Mouse (Mus musculus) midbrain, embryonic 13.5 days (tissue): Measurements from ENCODE around the gene Fto. TPM values are rescaled to one million over a fixed set of nuclear protein-coding genes. Genes with fewer than 3 reads are reported as not detected.

Experiments
- ATAC-seq: fragments of 200-750 bp; cut with Nextera tagmentation; 2 replicates; pipeline ENCODE4 v1.8.0; 2017; ENCODE audit warnings: mild to moderate bottlenecking, moderate TSS enrichment, moderate library complexity
- H3K27ac ChIP-seq: fragments of 300-500 bp; sonication (generic); 2 replicates; pipeline ENCODE4 v1.5.1; 2015; ENCODE audit warnings: inconsistent platforms, mild to moderate bottlenecking, moderate library complexity
- H3K27me3 ChIP-seq: fragments of 300-500 bp; sonication (generic); 2 replicates; pipeline ENCODE4 v1.6.1; 2015; ENCODE audit warnings: mild to moderate bottlenecking, inconsistent platforms
- H3K36me3 ChIP-seq: fragments of 300-500 bp; sonication (generic); 2 replicates; pipeline ENCODE4 v1.6.1; 2015; ENCODE audit warnings: mild to moderate bottlenecking, inconsistent platforms
- H3K4me1 ChIP-seq: fragments of 300-500 bp; sonication (generic); replicated peaks from 2 replicates; pipeline ENCODE4 v1.6.1; 2015; ENCODE audit warnings: inconsistent platforms
- H3K4me2 ChIP-seq: fragments of 300-500 bp; sonication (generic); replicated peaks from 2 replicates; pipeline ENCODE4 v1.6.1; 2015; ENCODE audit warnings: moderate library complexity, mild to moderate bottlenecking, inconsistent platforms
- H3K4me3 ChIP-seq: fragments of 300-500 bp; sonication (generic); replicated peaks from 2 replicates; pipeline ENCODE4 v1.5.1; 2015; ENCODE audit warnings: mild to moderate bottlenecking, inconsistent platforms
- H3K9ac ChIP-seq: fragments of 300-500 bp; sonication (generic); replicated peaks from 2 replicates; pipeline ENCODE4 v1.6.1; 2015; ENCODE audit warnings: mild to moderate bottlenecking, inconsistent platforms
- H3K9me3 ChIP-seq: fragments of 300-500 bp; sonication (generic); 2 replicates; pipeline ENCODE4 v1.6.1; 2016; ENCODE audit warnings: mild to moderate bottlenecking, inconsistent platforms
- WGBS: fragments of 180-500 bp; shearing (Covaris S2); methylation state at CpG from one replicate; pipeline ENCODE4 v1.1.7; 2015; 5-methylcytosine and 5-hydroxymethylcytosine counted together
- polyA plus RNA-seq: library from polyadenylated mRNA; unstranded; fragments of >200 nt; fragmentation: Nextera tagmentation; extraction: Ambion mirVana; gene quantifications from 2 replicates; pipeline ENCODE4 v1.2.1, GENCODE M21; 2015

Gene Fto
- 128 and 131 TPM in 2 replicates for polyA plus RNA-seq

DNA sequence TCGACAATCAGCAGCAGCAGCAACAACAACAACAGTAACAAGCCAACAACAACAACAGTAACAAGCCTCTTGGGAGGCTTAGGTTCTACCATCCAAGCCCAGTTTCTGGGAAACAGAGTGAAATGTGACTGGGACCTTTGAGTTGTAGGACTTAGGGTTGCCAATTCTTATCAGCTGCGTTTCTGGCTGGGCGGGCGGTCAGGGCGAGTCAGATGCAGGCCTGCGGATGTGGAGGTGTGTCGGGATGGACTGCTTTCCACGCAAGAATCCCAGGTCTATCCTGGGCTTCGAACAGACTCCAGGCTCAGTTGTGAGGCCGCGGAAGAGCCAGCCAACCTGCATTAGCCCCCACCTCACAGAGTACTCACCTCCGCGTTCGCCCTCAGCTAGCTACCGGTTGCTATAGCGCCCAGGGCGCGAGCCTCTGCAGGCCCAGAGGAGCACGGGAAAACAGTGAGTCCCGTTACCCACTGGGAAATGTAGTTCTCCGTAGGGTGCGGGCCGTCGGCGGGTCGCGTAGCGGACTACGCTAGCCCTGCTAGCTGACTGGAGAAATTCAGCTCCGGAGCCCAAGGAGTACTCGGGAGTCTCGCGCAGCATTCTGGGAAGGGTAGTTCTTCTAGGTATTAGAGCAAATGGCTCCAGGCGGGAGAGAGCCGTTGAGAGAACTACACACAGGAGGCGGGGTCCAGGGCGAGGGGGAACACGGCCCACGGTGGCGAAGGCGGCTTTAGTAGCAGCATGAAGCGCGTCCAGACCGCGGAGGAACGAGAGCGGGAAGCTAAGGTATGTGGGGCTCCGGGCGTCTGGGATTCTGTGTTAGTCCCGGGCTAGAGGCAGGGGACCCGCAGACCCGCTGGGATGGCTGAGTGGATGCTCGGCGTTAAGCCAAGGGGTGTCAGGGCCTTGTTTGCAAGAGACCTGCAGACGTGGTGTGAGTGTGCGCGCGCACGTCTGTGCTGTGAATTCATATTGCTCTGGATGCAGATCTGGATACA lies at the start of gene Fto, which contains the start of gene Rpgrip1l:
TSS of gene Fto (plus strand) at position 691 of the 998 bp plus-strand sequence.
TSS of gene Rpgrip1l (minus strand) at position 428 of the 998 bp plus-strand sequence.
- H3K9me3 ChIP-seq: no peaks in the 10 kb centered on the region
- peak within 1 kb of the TSS; percentile 89 for H3K4me2 ChIP-seq
- 1% methylated on average over 59 of the region's 59 CpGs for WGBS

DNA sequence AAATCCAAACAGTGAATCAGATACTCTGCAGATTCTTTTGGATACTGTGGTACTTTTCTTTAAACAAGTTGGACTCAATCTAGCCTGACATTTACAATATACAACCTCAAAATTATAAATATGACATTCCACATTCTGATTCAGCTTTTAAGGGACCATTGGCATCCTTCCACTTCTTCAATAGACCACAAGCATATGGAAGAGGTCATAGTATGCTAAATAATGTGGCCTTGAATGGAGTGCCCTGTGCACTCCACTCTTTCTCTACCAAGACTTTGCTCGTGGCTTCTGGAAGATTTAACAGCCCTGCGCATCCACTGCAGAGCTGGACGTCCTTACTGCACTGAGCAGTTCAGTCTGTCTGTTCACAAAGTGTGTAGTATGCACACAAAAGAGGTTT lies 49.4 kb upstream of the Fto start:
- no peaks in the 10 kb centered on the region for H3K9me3 ChIP-seq
- no peak for ATAC-seq
- H3K4me1 ChIP-seq: no peaks in the 10 kb centered on the region
- H3K4me3 ChIP-seq: no peak overlapping the region
- no peaks in the 10 kb centered on the region for H3K27me3 ChIP-seq
- peaks cover 19% of the 10 kb centered on the region; the same call in 1 of the 2 replicates for H3K36me3 ChIP-seq
- no peak overlapping the region for H3K4me2 ChIP-seq
- 78% methylated on average over 3 of the region's 3 CpGs for WGBS
- H3K9ac ChIP-seq: no peak overlapping the region
- H3K27ac ChIP-seq: no peak overlapping the region

More for the DNA sequence above, at the start of gene Fto, which contains the start of gene Rpgrip1l:
- H3K27me3 ChIP-seq: no peaks in the 10 kb centered on the region
- H3K4me3 ChIP-seq: peak within 1 kb of the TSS; percentile 53
- H3K9ac ChIP-seq: peak within 1 kb of the TSS; percentile 77
- H3K27ac ChIP-seq: peak within 1 kb of the TSS; percentile 67
- peak; percentile 100 for ATAC-seq
- peaks cover 39% of the 10 kb centered on the region for H3K4me1 ChIP-seq
- H3K36me3 ChIP-seq: no peaks in the 10 kb centered on the region

DNA sequence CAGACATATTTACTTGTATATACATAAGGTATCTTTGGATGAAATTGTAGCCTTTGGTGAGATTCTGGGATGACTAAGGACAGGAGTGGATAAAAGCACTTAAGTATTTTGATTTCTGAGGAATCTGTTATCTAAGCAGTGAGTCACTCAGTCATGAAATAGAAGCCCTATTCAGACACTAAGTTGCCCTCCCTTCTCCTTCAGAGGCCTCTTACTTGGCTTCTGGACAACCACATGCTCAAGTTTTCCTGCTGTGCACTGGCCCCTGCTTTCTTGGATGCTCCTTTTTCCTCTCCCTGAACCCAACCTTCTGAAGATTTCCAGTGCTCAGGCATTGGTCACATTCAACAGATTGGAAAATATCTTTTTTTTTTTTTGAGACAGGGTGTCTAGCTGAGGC lies 48.8 kb upstream of the Fto start:
- H3K9me3 ChIP-seq: no peaks in the 10 kb centered on the region
- H3K4me2 ChIP-seq: no peak overlapping the region
- ATAC-seq: no peak
- no peaks in the 10 kb centered on the region for H3K4me1 ChIP-seq
- H3K36me3 ChIP-seq: peaks cover 19% of the 10 kb centered on the region
- H3K4me3 ChIP-seq: no peak overlapping the region
- no peaks in the 10 kb centered on the region for H3K27me3 ChIP-seq
- no peak overlapping the region for H3K27ac ChIP-seq
- H3K9ac ChIP-seq: no peak overlapping the region

DNA sequence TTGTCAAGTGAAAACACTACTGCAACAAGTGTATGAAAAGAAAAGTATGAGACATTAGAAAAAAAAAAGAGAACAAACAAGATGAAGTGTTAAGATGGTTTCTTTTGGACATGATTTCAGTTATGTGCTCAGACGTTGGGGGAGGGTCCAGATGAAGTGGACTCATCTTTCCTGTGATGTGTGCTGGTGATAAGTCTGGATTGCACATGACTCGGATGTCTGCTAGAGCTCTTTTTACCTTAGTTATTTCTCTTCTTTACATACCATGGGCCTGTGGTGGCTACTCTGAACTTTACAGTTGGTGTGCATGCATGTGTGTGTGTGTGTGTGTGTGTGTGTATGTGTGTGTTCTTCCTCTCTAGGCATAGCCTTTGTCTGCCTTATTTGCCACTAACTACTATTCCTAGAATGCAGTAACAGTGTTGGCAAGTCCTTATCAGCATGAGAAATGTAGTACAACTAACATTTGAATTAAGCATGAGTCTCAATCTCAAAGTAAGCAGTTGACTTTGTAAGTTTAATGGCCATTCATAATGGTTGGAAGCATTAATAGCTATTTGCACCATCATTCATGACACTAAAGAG lies 43.9 kb upstream of the Fto start:
- no peak for ATAC-seq
- WGBS: 77% methylated on average over 2 of the region's 2 CpGs
- H3K9ac ChIP-seq: no peak overlapping the region
- H3K27ac ChIP-seq: no peak overlapping the region
- no peak overlapping the region for H3K4me3 ChIP-seq
- peaks cover 37% of the 10 kb centered on the region for H3K36me3 ChIP-seq
- H3K27me3 ChIP-seq: no peaks in the 10 kb centered on the region
- H3K4me1 ChIP-seq: no peaks in the 10 kb centered on the region
- no peaks in the 10 kb centered on the region for H3K9me3 ChIP-seq
- H3K4me2 ChIP-seq: no peak overlapping the region

DNA sequence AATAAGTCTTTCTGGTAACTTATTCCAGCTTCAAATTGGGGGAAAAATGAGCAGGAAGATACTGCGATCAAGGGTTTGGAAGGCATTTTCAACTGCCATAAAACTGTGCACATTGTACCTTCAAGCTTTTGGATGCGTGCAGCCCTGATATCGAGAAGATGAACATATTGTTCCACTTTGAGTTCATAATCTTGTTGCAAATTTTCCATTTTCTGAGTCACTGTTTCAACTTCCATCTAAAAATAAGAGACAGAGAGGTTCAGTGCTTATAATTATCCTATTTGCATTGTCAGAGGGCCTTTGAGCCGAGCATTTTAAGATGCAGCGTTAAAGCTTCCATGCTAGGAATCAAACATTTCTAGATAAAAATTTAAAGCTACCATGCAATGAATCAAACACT lies 39.8 kb upstream of the Fto start:
- H3K4me1 ChIP-seq: no peaks in the 10 kb centered on the region
- WGBS: 94% methylated on average over 5 of the region's 5 CpGs
- H3K36me3 ChIP-seq: peaks cover 33% of the 10 kb centered on the region
- no peak for ATAC-seq
- no peaks in the 10 kb centered on the region for H3K27me3 ChIP-seq
- H3K27ac ChIP-seq: no peak overlapping the region
- no peak overlapping the region for H3K9ac ChIP-seq
- H3K4me2 ChIP-seq: no peak overlapping the region
- H3K9me3 ChIP-seq: no peaks in the 10 kb centered on the region
- H3K4me3 ChIP-seq: no peak overlapping the region

DNA sequence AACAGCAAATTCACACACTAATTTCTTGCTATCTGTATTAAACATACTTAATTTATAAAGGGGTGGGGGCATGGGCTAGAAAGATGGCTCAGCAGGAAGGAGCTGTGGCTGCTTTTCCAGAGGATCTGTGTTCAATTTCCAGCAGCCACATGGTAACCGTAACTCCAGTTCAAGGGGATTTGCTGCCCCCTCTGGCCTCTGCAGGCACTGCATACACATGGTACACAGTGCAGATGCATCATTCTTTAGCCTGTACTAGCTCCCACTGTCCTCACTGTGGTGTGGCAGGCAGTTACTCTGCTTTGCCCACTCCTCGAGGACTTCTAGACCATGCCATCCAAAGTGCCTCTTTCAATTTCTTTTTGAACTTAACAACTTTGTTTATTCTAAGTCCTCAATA lies 37.0 kb upstream of the Fto start:
- Histone ChIP-seq H3K4me1 (no peaks in the 10 kb centered on the region), H3K27me3 (no peaks in the 10 kb centered on the region), H3K27ac (no peak overlapping the region), H3K4me3 (no peak overlapping the region), H3K36me3 (peaks cover 23% of the 10 kb centered on the region), H3K9me3 (no peaks in the 10 kb centered on the region), H3K9ac (no peak overlapping the region), H3K4me2 (no peak overlapping the region)
- ATAC-seq: no peak
- 96% methylated on average over 2 of the region's 2 CpGs for WGBS

DNA sequence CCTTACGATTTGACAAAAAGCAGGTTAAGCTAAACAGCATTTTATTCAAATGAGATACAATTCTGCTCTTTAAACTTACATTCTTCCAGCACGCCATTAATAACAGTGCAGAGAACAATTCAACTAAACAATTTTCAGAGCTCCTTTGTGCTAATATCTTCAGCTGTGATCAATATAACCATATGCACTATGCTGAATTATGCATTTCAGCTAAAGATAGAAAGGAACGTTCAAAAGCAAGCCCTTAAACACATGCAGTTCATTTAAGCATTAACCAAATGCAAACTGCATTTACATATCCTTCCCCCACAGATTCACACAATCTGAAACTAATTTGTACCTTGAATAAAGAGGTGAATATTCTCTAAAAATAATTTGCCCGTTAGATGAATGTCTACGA lies 35.3 kb upstream of the Fto start:
- ATAC-seq: no peak
- Histone ChIP-seq H3K9ac (no peak overlapping the region), H3K9me3 (no peaks in the 10 kb centered on the region), H3K27me3 (no peaks in the 10 kb centered on the region), H3K4me3 (no peak overlapping the region), H3K36me3 (peaks cover 16% of the 10 kb centered on the region), H3K4me1 (no peaks in the 10 kb centered on the region), H3K4me2 (no peak overlapping the region), H3K27ac (no peak overlapping the region)
- WGBS: 62% methylated on average over 5 of the region's 5 CpGs

DNA sequence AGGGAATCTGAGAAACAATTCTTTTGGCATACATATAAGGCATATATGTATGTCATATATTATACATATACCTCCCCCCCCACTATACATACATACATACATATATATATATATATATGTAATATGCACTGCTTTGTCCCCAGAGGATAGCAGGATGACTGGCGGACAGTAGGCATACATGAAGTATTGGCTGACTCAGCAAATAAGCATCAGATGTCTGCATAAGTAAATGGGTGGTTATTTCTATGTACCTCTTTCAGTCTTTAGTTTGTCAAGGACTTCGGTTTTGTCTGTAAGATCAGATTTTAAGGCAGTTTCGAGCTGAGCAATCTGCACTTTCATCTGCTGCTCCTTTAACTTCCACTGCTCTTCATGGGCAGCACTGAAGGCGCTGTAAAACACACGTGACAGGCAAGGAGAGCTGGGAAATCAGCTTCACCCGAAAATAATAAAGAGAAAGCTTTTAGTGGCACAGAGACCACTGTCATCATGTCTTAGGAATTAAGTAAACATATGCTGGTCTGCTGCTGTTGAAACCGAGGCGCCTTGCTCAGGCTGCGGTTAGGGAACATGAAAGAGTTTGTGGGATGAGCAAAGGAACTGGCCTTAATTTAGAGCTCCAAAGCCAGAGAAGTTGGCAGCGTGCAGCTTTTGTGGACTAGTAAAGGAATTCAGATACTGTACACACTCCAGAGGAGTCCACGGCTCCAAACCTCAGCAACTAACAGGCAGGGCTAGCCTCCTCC lies 32.7 kb upstream of the Fto start:
- Histone ChIP-seq H3K9ac (no peak overlapping the region), H3K4me3 (no peak overlapping the region), H3K36me3 (peaks cover 3% of the 10 kb centered on the region; the same call in 1 of the 2 replicates), H3K4me1 (no peaks in the 10 kb centered on the region), H3K27ac (no peak overlapping the region), H3K9me3 (no peaks in the 10 kb centered on the region), H3K27me3 (no peaks in the 10 kb centered on the region), H3K4me2 (no peak overlapping the region)
- WGBS: 88% methylated on average over 11 of the region's 11 CpGs
- no peak for ATAC-seq

DNA sequence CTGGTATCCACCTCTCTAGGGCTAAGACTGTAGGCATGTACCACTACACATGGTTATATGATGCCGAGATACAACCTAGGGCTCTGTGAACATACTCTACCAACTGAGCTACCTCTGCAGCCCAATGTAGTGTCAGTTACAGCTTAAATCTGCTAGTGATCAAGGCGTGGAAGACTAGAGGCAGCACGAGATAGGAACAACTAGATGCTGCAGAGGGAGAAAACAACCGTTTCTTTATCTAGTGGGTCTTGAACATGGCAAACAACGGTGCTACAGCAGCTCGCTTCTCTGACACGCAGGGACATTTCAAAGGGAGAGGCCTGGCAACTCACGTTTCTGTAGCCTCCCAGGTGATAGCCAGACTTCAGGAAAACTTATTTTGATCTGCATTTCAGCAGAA lies 31.8 kb upstream of the Fto start:
- no peaks in the 10 kb centered on the region for H3K9me3 ChIP-seq
- no peaks in the 10 kb centered on the region for H3K27me3 ChIP-seq
- H3K4me3 ChIP-seq: no peak overlapping the region
- no peaks in the 10 kb centered on the region for H3K36me3 ChIP-seq
- no peak for ATAC-seq
- no peaks in the 10 kb centered on the region for H3K4me1 ChIP-seq
- no peak overlapping the region for H3K4me2 ChIP-seq
- no peak overlapping the region for H3K9ac ChIP-seq
- 91% methylated on average over 8 of the region's 8 CpGs for WGBS
- H3K27ac ChIP-seq: no peak overlapping the region

DNA sequence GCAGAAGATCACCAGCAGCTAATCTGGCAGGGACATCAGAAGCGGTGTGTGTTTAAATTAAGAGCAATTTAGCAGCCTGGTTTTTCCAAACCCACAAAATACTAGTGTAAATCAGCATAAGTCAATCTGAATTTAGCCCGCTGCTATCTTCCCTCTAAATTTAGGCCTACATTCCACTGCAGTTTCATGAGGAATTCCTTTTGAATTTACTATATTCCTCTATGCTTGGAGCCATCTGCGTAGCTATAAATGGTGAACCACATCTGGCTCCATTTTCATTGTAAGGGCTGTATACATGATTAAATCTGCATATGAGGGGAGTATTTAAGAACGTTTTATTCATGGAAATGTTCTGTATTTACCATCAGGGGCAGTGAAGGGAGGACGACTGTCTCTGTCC lies 30.7 kb upstream of the Fto start:
- Histone ChIP-seq H3K36me3 (peaks cover 4% of the 10 kb centered on the region; the same call in 1 of the 2 replicates), H3K4me2 (no peak overlapping the region), H3K4me1 (no peaks in the 10 kb centered on the region), H3K27me3 (no peaks in the 10 kb centered on the region), H3K27ac (no peak overlapping the region), H3K4me3 (no peak overlapping the region), H3K9ac (no peak overlapping the region), H3K9me3 (no peaks in the 10 kb centered on the region)
- ATAC-seq: no peak
- 75% methylated on average over 5 of the region's 5 CpGs for WGBS

DNA sequence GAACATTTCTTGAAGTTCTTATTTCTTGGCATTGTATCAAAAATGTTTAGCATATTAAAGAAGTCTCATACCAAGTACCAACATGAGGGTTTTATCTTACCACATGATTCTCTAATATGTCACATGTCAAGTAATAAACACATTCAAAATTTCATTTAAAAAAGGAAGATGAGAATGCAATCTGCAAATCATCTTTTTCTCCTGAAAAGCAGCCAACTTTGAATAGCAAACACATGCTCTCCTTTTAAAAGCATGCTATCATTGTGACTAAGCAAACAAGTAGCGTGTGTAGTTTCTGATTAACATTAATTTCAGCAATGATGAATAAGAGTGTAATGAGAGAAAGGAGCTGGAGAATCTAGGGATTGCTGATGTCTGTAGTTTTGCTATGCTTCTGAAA lies 29.5 kb upstream of the Fto start:
- Histone ChIP-seq H3K4me3 (no peak overlapping the region), H3K4me2 (no peak overlapping the region), H3K9ac (no peak overlapping the region), H3K27ac (no peak overlapping the region), H3K27me3 (no peaks in the 10 kb centered on the region), H3K9me3 (no peaks in the 10 kb centered on the region), H3K36me3 (peaks cover 4% of the 10 kb centered on the region; the same call in 1 of the 2 replicates), H3K4me1 (no peaks in the 10 kb centered on the region)
- ATAC-seq: no peak
- 89% methylated on average over 1 of the region's 1 CpGs for WGBS

DNA sequence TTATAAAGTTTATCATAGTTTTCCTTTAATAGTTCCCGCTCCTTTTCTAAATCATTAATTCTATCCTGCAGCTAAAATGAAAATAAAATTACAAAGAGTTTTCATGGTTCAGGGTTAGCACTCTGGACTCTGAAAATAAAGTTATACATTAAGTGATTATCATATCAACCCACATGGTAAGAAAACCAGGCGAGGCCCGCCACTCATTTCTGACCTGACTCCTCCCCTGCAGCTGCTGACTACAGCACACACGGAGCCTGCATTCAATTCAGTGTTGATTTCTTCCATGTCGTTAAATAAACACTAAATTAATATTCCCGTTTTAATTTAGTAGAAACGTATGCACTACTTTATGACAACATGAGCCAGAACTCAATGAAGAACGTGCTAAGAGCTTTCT lies 27.1 kb upstream of the Fto start:
- Histone ChIP-seq H3K27me3 (no peaks in the 10 kb centered on the region), H3K36me3 (peaks cover 4% of the 10 kb centered on the region; the same call in 1 of the 2 replicates), H3K27ac (no peak overlapping the region), H3K9me3 (no peaks in the 10 kb centered on the region), H3K4me3 (no peak overlapping the region), H3K4me2 (no peak overlapping the region), H3K4me1 (no peaks in the 10 kb centered on the region), H3K9ac (no peak overlapping the region)
- 85% methylated on average over 8 of the region's 8 CpGs for WGBS
- no peak for ATAC-seq
